Mouse (Mus musculus) adrenal gland, postnatal 10 days (tissue): ENCODE data around the gene Dbi. TPM values are rescaled to one million over a fixed set of nuclear protein-coding genes. Genes with fewer than 3 reads are reported as not detected.

Experiments used
- DNase-seq: peaks from one replicate; pipeline ENCODE4 v3.0.0; 2021; ENCODE audit warnings: mixed read lengths
- total RNA-seq, 2 experiments: library from RNA; stranded (reverse); gene quantifications; 2 replicates each; pipeline ENCODE4 v1.2.3; 2021

Gene Dbi
- total RNA-seq, 2 experiments from 2014 or later = 1,131 to 1,191 TPM

- DNase-seq = no peak
Observed at GRCm38 (mm10) chr1:120122634-120123383, 1.9 kb upstream of the Dbi start.

DNA sequence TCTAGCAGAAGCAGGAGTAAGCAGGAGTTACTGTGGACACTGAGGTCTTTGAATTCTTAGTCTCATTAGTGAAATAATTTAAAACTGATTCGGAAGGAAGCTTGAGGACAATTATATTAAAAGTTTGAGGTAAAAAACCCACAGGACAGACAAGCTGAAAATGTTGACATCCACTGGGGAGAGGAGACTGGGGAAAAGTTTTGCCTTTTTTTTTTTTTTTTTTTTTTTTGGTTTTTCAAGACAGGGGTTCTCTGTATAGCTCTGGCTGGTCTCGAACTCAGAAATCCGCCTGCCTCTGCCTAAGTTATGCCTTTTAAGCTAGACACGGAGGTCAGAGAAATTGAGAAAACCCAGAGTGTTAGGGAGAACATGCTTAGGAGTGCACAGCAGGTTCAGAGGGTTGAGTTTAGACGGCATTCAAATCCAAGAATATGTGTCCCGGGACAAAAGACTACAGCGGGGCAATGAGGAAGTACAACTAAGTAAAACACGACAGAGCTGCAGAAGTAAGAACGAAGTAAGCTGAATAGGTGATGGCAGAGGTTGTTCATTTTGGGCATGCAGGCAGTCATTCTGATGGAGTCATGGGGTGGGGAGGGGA, 1.2 kb upstream of the Dbi start:
- DNase-seq = no peak

GRCm38 (mm10) chr1:120120141-120120968, 523 bp downstream of the Dbi start:
- DNase-seq = peak; percentile 79

DNA sequence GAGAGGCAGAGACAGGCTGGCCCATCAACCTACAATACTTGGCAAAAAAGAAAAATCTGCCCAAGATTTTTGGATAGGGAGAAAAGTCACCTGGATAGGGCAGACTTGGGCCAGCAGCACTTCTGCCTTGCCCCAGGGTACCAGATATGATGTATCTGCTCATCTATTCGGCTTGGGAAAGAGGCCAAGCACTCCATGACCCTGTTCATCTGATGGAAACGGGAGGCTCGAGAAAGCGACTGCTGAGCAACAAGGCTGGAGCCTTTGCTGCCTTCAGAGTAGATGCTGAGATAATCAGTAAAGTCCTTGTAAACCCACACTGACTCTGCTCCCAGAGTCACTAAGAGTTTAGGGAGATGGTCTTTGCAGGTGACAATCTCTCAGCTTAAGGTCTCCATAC, 1.5 kb downstream of the Dbi start:
- DNase-seq = no peak

GRCm38 (mm10) chr1:120118854-120119253, 2.0 kb downstream of the Dbi start:
- no peak for DNase-seq

GRCm38 (mm10) chr1:120116106-120116505, 4.8 kb downstream of the Dbi start:
- DNase-seq = peak; percentile 80

GRCm38 (mm10) chr1:120115671-120116081, 5.2 kb downstream of the Dbi start:
- peak; percentile 82 for DNase-seq

DNA sequence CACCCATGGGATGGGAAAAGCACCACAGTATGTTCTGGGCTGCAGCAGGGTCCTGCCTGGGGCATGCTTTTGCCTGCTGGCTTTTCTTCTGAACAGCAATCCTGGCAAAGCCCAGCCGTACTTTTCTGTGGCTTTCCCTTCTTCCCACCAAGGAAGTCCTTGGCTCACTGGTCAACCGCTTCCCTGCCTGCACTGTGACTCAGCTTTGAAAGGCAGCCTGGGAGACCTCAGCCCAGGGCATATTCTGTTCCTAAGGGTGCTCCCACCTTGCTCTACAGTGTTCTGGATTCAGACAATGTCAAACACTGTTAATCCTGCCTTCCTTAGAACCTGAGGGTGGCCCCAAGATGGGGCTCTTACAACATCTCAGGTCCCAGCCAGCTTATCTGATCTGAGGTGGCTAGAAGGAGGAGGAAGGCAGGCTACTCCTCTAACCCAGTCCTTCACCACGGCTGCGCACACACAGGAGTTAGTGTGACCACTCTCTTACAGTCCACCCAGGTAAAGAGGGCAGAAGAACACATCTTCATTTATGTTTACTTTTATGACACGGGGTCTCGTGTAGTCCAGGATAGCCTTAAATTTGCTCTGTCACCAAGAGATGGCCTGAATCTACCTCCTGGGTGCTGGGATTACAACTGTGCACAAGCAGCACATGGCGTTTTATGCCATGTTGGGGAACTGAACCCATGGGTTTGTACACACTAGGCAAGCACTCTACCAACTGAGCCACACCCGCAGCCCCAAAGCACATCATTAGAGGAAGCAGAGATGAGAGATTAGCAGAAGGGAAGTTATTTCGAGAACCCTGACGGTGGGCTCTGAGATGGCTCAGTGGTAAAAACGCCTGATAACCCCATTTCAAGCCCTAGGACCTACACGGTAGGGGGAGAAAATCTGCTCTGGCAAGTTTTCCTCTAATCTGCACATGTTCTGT, 8.4 kb downstream of the Dbi start:
- peak; percentile 14 for DNase-seq

DNA sequence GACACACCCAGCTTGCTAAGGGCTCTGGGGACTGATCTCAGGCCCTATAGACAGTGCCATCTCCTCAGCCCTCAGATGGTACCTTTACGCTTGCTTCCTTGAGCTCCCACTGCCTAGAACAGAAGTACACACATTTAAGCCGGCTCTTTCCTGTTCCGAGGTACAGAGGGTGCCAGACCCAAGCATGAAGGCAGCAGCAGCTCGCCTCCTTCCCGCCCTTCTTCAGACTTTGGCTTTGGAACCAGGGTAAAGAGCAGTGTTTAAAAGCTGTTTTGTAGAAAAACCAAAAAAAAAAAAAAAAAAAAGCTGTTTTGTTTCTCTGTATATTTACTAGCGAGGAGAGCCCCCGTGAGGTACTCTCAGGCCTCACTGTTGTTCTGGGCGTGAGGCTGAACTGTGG, 9.1 kb downstream of the Dbi start:
- DNase-seq = no peak

GRCm38 (mm10) chr1:120109741-120110432, 11.0 kb downstream of the Dbi start:
- DNase-seq = no peak

- DNase-seq = peak; percentile 45
Observed at GRCm38 (mm10) chr1:120105556-120105959, 15.3 kb downstream of the Dbi start.

GRCm38 (mm10) chr1:120101227-120101609, 19.7 kb downstream of the Dbi start:
- DNase-seq = no peak

GRCm38 (mm10) chr1:120100456-120101226, 20.2 kb downstream of the Dbi start:
- DNase-seq = peak; percentile 54

GRCm38 (mm10) chr1:120099483-120099882, 21.4 kb downstream of the Dbi start:
- no peak for DNase-seq

GRCm38 (mm10) chr1:120098327-120098726, 22.6 kb downstream of the Dbi start:
- DNase-seq = peak; percentile 83

DNA sequence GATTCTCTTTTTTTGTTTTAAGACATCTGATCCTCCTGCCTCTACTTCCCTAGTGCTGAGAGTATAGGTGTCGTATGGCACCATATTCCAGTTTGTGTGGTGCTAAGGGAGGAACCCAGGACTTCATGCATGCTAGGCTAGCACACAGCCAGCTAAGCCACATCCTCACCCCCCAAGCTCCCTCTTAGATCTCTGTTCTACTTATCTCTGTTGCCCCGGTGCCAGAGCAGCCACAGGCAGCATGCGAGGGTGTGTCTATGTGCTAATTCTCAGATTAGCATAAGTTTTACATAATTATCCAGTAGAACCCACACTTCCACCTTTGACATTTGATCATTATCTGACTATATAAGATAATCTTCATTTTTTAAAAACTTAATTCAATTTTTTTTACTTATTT, 26.0 kb downstream of the Dbi start:
- no peak for DNase-seq

DNA sequence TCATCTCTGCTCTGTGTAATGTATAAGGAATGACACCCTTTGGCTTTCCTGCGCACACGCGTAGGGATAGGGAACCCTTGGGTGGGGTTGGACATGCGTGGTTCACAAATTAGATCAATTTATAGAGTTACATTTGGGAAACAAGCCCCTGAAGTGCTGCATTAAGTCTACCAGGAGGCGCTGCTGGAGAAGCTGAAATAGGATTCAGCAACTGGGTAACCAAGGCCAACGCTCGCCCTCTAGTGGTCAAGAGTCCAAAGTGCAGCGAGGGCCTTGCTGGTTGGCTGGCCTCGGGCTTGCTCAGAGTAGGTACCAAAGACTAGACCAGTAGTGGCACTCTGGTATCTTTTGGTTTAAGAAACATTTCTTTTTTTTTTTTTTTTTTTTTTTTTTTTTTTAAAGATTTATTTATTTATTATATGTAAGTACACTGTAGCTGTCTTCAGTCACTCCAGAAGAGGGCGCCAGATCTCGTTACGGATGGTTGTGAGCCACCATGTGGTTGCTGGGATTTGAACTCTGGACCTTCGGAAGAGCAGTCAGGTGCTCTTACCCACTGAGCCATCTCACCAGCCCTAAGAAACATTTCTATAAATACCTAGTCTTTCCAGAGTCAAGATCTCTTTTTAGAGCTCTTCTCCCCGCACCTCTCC, 27.3 kb downstream of the Dbi start:
- peak; percentile 94 for DNase-seq

GRCm38 (mm10) chr1:120090880-120091570, 29.9 kb downstream of the Dbi start:
- DNase-seq = no peak

DNA sequence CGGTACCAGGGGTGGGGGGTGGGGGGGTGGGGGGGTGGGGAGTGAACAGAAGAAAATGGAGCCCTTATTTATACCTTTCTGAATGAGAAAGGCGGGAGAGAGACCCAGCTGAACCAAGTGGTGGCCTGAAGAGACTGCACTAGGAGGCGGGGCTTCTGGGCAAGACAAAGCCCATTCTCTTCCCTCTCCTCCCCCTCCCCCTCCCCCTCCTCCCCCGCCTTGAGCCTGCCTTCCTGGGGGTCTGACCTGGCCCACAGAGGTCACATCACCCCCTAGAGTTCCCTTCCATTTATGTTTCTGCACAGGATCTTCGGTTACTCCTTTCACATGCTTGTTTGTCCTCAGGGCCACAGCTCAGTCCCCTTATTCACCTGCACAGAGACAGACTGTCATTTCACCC, 31.7 kb downstream of the Dbi start:
- DNase-seq = no peak
